Mouse (Mus musculus) midbrain, embryonic 15.5 days (tissue): Measurements from ENCODE around the gene Dffb. TPM values are rescaled to one million over a fixed set of nuclear protein-coding genes. Genes with fewer than 3 reads are reported as not detected.

Experiments
- ATAC-seq: fragments of 200-750 bp; cut with Nextera tagmentation; replicated peaks from 2 replicates; pipeline ENCODE4 v1.8.0; 2017; ENCODE audit warnings: moderate TSS enrichment
- H3K27ac ChIP-seq: fragments of 300-500 bp; sonication (generic); 2 replicates; pipeline ENCODE4 v1.5.1; 2015; ENCODE audit warnings: mild to moderate bottlenecking, inconsistent platforms
- H3K27me3 ChIP-seq: fragments of 300-500 bp; sonication (generic); replicated peaks from 2 replicates; pipeline ENCODE4 v1.6.1; 2015; ENCODE audit warnings: inconsistent platforms
- H3K36me3 ChIP-seq: fragments of 300-500 bp; sonication (generic); replicated peaks from 2 replicates; pipeline ENCODE4 v1.6.1; 2015; ENCODE audit warnings: inconsistent platforms
- H3K4me1 ChIP-seq: fragments of 300-500 bp; sonication (generic); 2 replicates; pipeline ENCODE4 v1.6.1; 2015; ENCODE audit warnings: inconsistent platforms
- H3K4me2 ChIP-seq: fragments of 300-500 bp; sonication (generic); 2 replicates; pipeline ENCODE4 v1.6.1; 2015; ENCODE audit warnings: inconsistent platforms, mild to moderate bottlenecking, moderate library complexity
- H3K4me3 ChIP-seq: fragments of 300-500 bp; sonication (generic); 2 replicates; pipeline ENCODE4 v1.5.1; 2015; ENCODE audit warnings: mild to moderate bottlenecking, inconsistent platforms
- H3K9ac ChIP-seq: fragments of 300-500 bp; sonication (generic); 2 replicates; pipeline ENCODE4 v1.6.1; 2015; ENCODE audit warnings: mild to moderate bottlenecking, inconsistent platforms
- H3K9me3 ChIP-seq: fragments of 300-500 bp; sonication (generic); 2 replicates; pipeline ENCODE4 v1.6.1; 2016; ENCODE audit warnings: inconsistent platforms
- WGBS: fragments of 180-500 bp; shearing (Covaris S2); methylation state at CpG from one replicate; pipeline ENCODE4 v1.1.7; 2015; ENCODE audit warnings: mixed read lengths; 5-methylcytosine and 5-hydroxymethylcytosine counted together
- polyA plus RNA-seq: library from polyadenylated mRNA; unstranded; fragments of >200 nt; fragmentation: Nextera tagmentation; extraction: Ambion mirVana; gene quantifications from 2 replicates; pipeline ENCODE4 v1.2.1, GENCODE M21; 2015

Dffb gene
- 11.5 and 12.6 TPM in 2 replicates for polyA plus RNA-seq

GRCm38 (mm10) chr4:153974431-153975291, at the start of gene Dffb, which contains the start of gene Cep104:
Gene Dffb (minus strand): TSS chr4:153975126.
Gene Cep104 (plus strand): TSS chr4:153975194.
- H3K4me2 ChIP-seq, result peak within 1 kb of the TSS; percentile 90
- ATAC-seq, result peak; percentile 98

GRCm38 (mm10) chr4:154023754-154024601, 49.1 kb upstream of the Dffb start:
- 30% methylated on average over 8 of the region's 8 CpGs for WGBS

More at GRCm38 (mm10) chr4:153974431-153975291, at the start of gene Dffb, which contains the start of gene Cep104:
- Histone ChIP-seq H3K4me1 (peaks cover 42% of the 10 kb centered on the region), H3K27me3 (no peaks in the 10 kb centered on the region), H3K36me3 (peaks cover 8% of the 10 kb centered on the region), H3K9ac (peak within 1 kb of the TSS; percentile 95), H3K27ac (peak within 1 kb of the TSS; percentile 81), H3K9me3 (no peaks in the 10 kb centered on the region), H3K4me3 (peak within 1 kb of the TSS; percentile 95)
- 1% methylated on average over 68 of the region's 68 CpGs for WGBS

GRCm38 (mm10) chr4:154022844-154023243, 47.9 kb upstream of the Dffb start:
- no peak overlapping the region for H3K27ac ChIP-seq
- no peak for ATAC-seq
- no peaks in the 10 kb centered on the region for H3K9me3 ChIP-seq
- H3K4me2 ChIP-seq, result no peak overlapping the region
- no peak overlapping the region for H3K9ac ChIP-seq
- no peak overlapping the region for H3K4me3 ChIP-seq
- H3K27me3 ChIP-seq, result no peaks in the 10 kb centered on the region; the same call in 1 of the 2 replicates
- WGBS, result 22% methylated on average over 4 of the region's 4 CpGs
- peaks cover 39% of the 10 kb centered on the region for H3K36me3 ChIP-seq
- peaks cover 9% of the 10 kb centered on the region for H3K4me1 ChIP-seq

More at GRCm38 (mm10) chr4:154023754-154024601, 49.1 kb upstream of the Dffb start:
- no peak for ATAC-seq
- H3K9ac ChIP-seq, result no peak overlapping the region
- H3K27ac ChIP-seq, result no peak overlapping the region
- peaks cover 28% of the 10 kb centered on the region; the same call in 1 of the 2 replicates for H3K36me3 ChIP-seq
- no peaks in the 10 kb centered on the region; the same call in 1 of the 2 replicates for H3K27me3 ChIP-seq
- no peaks in the 10 kb centered on the region for H3K9me3 ChIP-seq
- peaks cover 9% of the 10 kb centered on the region for H3K4me1 ChIP-seq
- H3K4me3 ChIP-seq, result no peak overlapping the region
- no peak overlapping the region for H3K4me2 ChIP-seq

GRCm38 (mm10) chr4:154022407-154022806, 47.5 kb upstream of the Dffb start:
- no peak overlapping the region for H3K4me3 ChIP-seq
- H3K36me3 ChIP-seq, result peaks cover 41% of the 10 kb centered on the region
- H3K27ac ChIP-seq, result no peak overlapping the region
- H3K9ac ChIP-seq, result no peak overlapping the region
- no peaks in the 10 kb centered on the region; the same call in 1 of the 2 replicates for H3K27me3 ChIP-seq
- WGBS, result 68% methylated on average over 4 of the region's 4 CpGs
- no peaks in the 10 kb centered on the region for H3K9me3 ChIP-seq
- H3K4me1 ChIP-seq, result peaks cover 9% of the 10 kb centered on the region
- ATAC-seq, result no peak
- no peak overlapping the region for H3K4me2 ChIP-seq

GRCm38 (mm10) chr4:154021432-154021831, 46.5 kb upstream of the Dffb start:
- H3K36me3 ChIP-seq, result peaks cover 48% of the 10 kb centered on the region
- H3K4me1 ChIP-seq, result peaks cover 9% of the 10 kb centered on the region
- H3K4me3 ChIP-seq, result no peak overlapping the region
- no peak for ATAC-seq
- H3K27ac ChIP-seq, result no peak overlapping the region
- WGBS, result 93% methylated on average over 9 of the region's 9 CpGs
- no peak overlapping the region for H3K4me2 ChIP-seq
- H3K9ac ChIP-seq, result no peak overlapping the region
- no peaks in the 10 kb centered on the region for H3K9me3 ChIP-seq
- H3K27me3 ChIP-seq, result no peaks in the 10 kb centered on the region; the same call in 1 of the 2 replicates

- Histone ChIP-seq H3K4me1 (no peaks in the 10 kb centered on the region), H3K27me3 (no peaks in the 10 kb centered on the region), H3K4me3 (no peak overlapping the region), H3K36me3 (peaks cover 60% of the 10 kb centered on the region), H3K9ac (no peak overlapping the region), H3K4me2 (no peak overlapping the region), H3K9me3 (no peaks in the 10 kb centered on the region), H3K27ac (no peak overlapping the region)
- WGBS, result 72% methylated on average over 7 of the region's 7 CpGs
- ATAC-seq, result no peak
Measured at GRCm38 (mm10) chr4:154019571-154019970, 44.6 kb upstream of the Dffb start.

- H3K4me1 ChIP-seq, result peaks cover 28% of the 10 kb centered on the region
- no peak overlapping the region for H3K4me2 ChIP-seq
- H3K9me3 ChIP-seq, result no peaks in the 10 kb centered on the region
- WGBS, result 89% methylated on average over 11 of the region's 11 CpGs
- no peaks in the 10 kb centered on the region for H3K27me3 ChIP-seq
- H3K36me3 ChIP-seq, result peaks cover 47% of the 10 kb centered on the region
- no peak overlapping the region for H3K9ac ChIP-seq
- no peak for ATAC-seq
- no peak overlapping the region for H3K4me3 ChIP-seq
- H3K27ac ChIP-seq, result no peak overlapping the region
Measured at GRCm38 (mm10) chr4:154015476-154015875, 40.5 kb upstream of the Dffb start.

- 3% methylated on average over 55 of the region's 55 CpGs for WGBS
- Histone ChIP-seq H3K4me2 (peak overlapping the region; percentile 96), H3K27ac (peak overlapping the region; percentile 72), H3K9ac (peak overlapping the region; percentile 75), H3K4me3 (peak overlapping the region; percentile 86), H3K4me1 (peaks cover 28% of the 10 kb centered on the region), H3K9me3 (no peaks in the 10 kb centered on the region), H3K27me3 (no peaks in the 10 kb centered on the region), H3K36me3 (peaks cover 22% of the 10 kb centered on the region)
- ATAC-seq, result no peak
Measured at GRCm38 (mm10) chr4:154012132-154012882, 37.4 kb upstream of the Dffb start.

- Histone ChIP-seq H3K4me3 (peak within 1 kb of the TSS; percentile 86), H3K9ac (peak within 1 kb of the TSS; percentile 75), H3K27me3 (no peaks in the 10 kb centered on the region), H3K27ac (peak within 1 kb of the TSS; percentile 72), H3K9me3 (no peaks in the 10 kb centered on the region), H3K4me2 (peak within 1 kb of the TSS; percentile 96), H3K4me1 (peaks cover 28% of the 10 kb centered on the region), H3K36me3 (peaks cover 22% of the 10 kb centered on the region)
- peak; percentile 96 for ATAC-seq
- WGBS, result under 1% methylated on average over 59 of the region's 59 CpGs
Measured at GRCm38 (mm10) chr4:154011646-154012089, 36.7 kb upstream of the Dffb start, which contains the start of gene Lrrc47. Gene Lrrc47 (plus strand): TSS chr4:154011731.

GRCm38 (mm10) chr4:154010907-154011645, 36.1 kb upstream of the Dffb start:
- H3K27ac ChIP-seq, result peak overlapping the region; percentile 72
- H3K9ac ChIP-seq, result peak overlapping the region; percentile 75
- 27% methylated on average over 13 of the region's 13 CpGs for WGBS
- ATAC-seq, result no peak; the same call in 1 of the 2 replicates
- peaks cover 26% of the 10 kb centered on the region for H3K36me3 ChIP-seq
- peak overlapping the region; percentile 86 for H3K4me3 ChIP-seq
- no peaks in the 10 kb centered on the region for H3K27me3 ChIP-seq
- no peaks in the 10 kb centered on the region for H3K9me3 ChIP-seq
- H3K4me2 ChIP-seq, result peak overlapping the region; percentile 96
- H3K4me1 ChIP-seq, result peaks cover 28% of the 10 kb centered on the region

- H3K4me1 ChIP-seq, result peaks cover 12% of the 10 kb centered on the region
- 81% methylated on average over 4 of the region's 4 CpGs for WGBS
- no peak overlapping the region for H3K4me3 ChIP-seq
- H3K9me3 ChIP-seq, result no peaks in the 10 kb centered on the region
- H3K4me2 ChIP-seq, result no peak overlapping the region
- H3K27ac ChIP-seq, result no peak overlapping the region
- H3K36me3 ChIP-seq, result peaks cover 38% of the 10 kb centered on the region
- no peak for ATAC-seq
- no peaks in the 10 kb centered on the region for H3K27me3 ChIP-seq
- no peak overlapping the region for H3K9ac ChIP-seq
Measured at GRCm38 (mm10) chr4:154007759-154008158, 32.8 kb upstream of the Dffb start.
